Mouse (Mus musculus) right cerebral cortex, adult 18-20 months (tissue): ENCODE data around the gene Gm26897.

Experiments
- DNase-seq: peaks from one replicate; pipeline ENCODE4 v3.0.0; 2022; ENCODE audit warnings: mixed read lengths

The Gm26897 gene

GRCm38 (mm10) chr5:111750092-111750491, 16.4 kb downstream of the Gm26897 start:
- no peak for DNase-seq

- DNase-seq: peak; percentile 43
Measured at GRCm38 (mm10) chr5:111754484-111755139, 20.9 kb downstream of the Gm26897 start.

- peak; percentile 16 for DNase-seq
Measured at GRCm38 (mm10) chr5:111755330-111755729, 21.6 kb downstream of the Gm26897 start.

- peak; percentile 35 for DNase-seq
Measured at GRCm38 (mm10) chr5:111760721-111761480, 27.2 kb downstream of the Gm26897 start.

- no peak for DNase-seq
Measured at GRCm38 (mm10) chr5:111761574-111761973, 27.9 kb downstream of the Gm26897 start.

GRCm38 (mm10) chr5:111762085-111762484, 28.4 kb downstream of the Gm26897 start:
- peak; percentile 91 for DNase-seq

GRCm38 (mm10) chr5:111765671-111766290, 32.1 kb downstream of the Gm26897 start:
- no peak for DNase-seq

GRCm38 (mm10) chr5:111766696-111767095, 33.0 kb downstream of the Gm26897 start:
- no peak for DNase-seq

GRCm38 (mm10) chr5:111770266-111770665, 36.5 kb downstream of the Gm26897 start:
- no peak for DNase-seq

- no peak for DNase-seq
Measured at GRCm38 (mm10) chr5:111772127-111772526, 38.4 kb downstream of the Gm26897 start.

GRCm38 (mm10) chr5:111772591-111773406, 39.1 kb downstream of the Gm26897 start:
- no peak for DNase-seq

GRCm38 (mm10) chr5:111773407-111773733, 39.6 kb downstream of the Gm26897 start:
- no peak for DNase-seq

GRCm38 (mm10) chr5:111776246-111776645, 42.5 kb downstream of the Gm26897 start:
- no peak for DNase-seq

GRCm38 (mm10) chr5:111778093-111778492, 44.4 kb downstream of the Gm26897 start:
- no peak for DNase-seq

GRCm38 (mm10) chr5:111779776-111780485, 46.2 kb downstream of the Gm26897 start:
- no peak for DNase-seq
